ENCODE assay signal across 8 mouse cellular contexts in the genomic region with DNA sequence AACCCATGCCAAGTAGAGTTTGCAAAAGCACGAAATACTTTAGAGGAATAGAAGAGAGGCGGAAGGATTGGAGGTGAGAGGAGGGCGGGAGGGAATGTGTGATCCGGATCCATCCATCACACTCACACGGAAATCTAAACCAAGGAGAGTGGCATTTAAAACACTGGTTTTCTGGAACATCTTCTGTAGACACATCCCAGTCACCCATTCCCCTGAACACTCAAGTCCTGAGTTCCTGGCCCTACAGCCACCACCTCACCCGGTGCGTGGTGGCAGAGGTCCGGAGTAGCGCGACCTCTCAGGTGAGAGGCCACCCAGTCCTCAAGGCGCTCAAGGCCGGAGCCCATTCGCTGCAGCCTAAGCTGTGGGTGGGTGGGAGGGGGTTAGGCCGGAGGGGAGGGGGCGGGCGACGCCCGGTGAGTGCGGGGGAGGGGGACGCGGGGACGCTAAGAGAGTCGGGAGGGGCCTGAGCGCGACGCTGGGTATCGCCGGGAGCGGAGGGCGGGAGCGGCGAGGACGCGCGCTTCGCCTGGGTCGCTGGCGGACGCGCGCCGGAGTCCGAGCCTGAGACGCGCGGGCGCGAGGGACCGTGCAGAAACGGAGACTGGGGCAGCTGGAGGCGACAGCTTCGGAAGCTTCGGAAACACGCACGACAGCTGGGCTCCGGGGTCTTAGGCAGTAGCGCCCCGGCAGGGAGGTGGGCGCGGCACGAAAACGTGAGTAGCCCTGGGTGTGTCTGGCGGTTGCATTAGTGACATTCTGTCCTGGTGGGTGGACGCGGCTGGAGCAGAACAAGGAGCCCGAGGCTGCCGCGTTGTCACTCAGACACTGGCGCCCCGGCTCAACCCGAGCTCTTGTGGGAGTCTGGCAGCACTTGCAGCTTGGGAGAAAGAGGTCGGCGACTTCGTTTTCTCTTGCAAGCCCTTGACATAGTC. TPM values are rescaled to one million over a fixed set of nuclear protein-coding genes. Genes with fewer than 3 reads are reported as not detected.
DNase-seq lines count a peak whose midpoint lies in the region; ATAC-seq and TF ChIP-seq lines count a peak whose summit lies in the region.

A gene (plus strand): TSS at position 505 of the 935 bp plus-strand sequence.

- peak within 1 kb of the TSS; percentile 75 for H3K4me2 ChIP-seq in midbrain, postnatal 0 days (ENCODE audit: low read depth, low read length, poor library complexity, severe bottlenecking)

- H3K36me3 ChIP-seq in thymus, adult 2 months (ENCODE audit: control insufficient read depth, insufficient read depth, low read length): no peaks in the 10 kb centered on the region
- H3K36me3 ChIP-seq in midbrain, postnatal 0 days (ENCODE audit: insufficient read depth, low read length): no peaks in the 10 kb centered on the region

- peak within 1 kb of the TSS; percentile 44 for H3K4me3 ChIP-seq in thymus, adult 2 months (ENCODE audit: control insufficient read depth, insufficient read depth, low read length)
- peak within 1 kb of the TSS; percentile 90 for H3K4me3 ChIP-seq in cortical plate, adult 2 months (ENCODE audit: insufficient read depth, low read length)
- H3K4me3 ChIP-seq in midbrain, postnatal 0 days (ENCODE audit: low read depth, low read length): peak within 1 kb of the TSS; percentile 84

- ATAC-seq in granulocyte monocyte progenitor cell, adult 5-6 weeks (replicated peaks; ENCODE audit: poor library complexity, severe bottlenecking): peak; percentile 53
- peak; percentile 75 for ATAC-seq in midbrain, postnatal 0 days (ENCODE audit: low FRiP score)

- no peak for TF ChIP-seq CTCF in thymus, adult 2 months (IDR thresholded peaks at IDR 0.05; ENCODE audit: borderline replicate concordance, control insufficient read depth, extremely low read depth, insufficient read depth, low read length, poor library complexity)
- no peak for TF ChIP-seq CTCF in cortical plate, adult 2 months (IDR thresholded peaks at IDR 0.05; ENCODE audit: extremely low read depth, insufficient read depth, low read length)
- TF ChIP-seq CTCF in midbrain, postnatal 0 days (IDR thresholded peaks at IDR 0.05): no peak

- DNase-seq in thymus, adult 2 months: no peak
- DNase-seq in thymus, adult 18-20 months: no peak
- DNase-seq in kidney, adult 9 months: peak; percentile 11
- DNase-seq in liver: peak; percentile 19
- peak; percentile 90 for DNase-seq in midbrain, postnatal 0 days (ENCODE audit: low spot score)
- peak; percentile 4 for DNase-seq in urinary bladder, postnatal 25 days (ENCODE audit: low spot score)

- H3K9ac ChIP-seq in midbrain, postnatal 0 days (replicated peaks; ENCODE audit: low read length, poor library complexity, severe bottlenecking): peak within 1 kb of the TSS; percentile 79

- H3K4me1 ChIP-seq in thymus, adult 2 months (replicated peaks; ENCODE audit: control insufficient read depth, insufficient read depth, low read length): no peaks in the 10 kb centered on the region
- peaks cover 2% of the 10 kb centered on the region; the same call in 1 of the 2 replicates for H3K4me1 ChIP-seq in cortical plate, adult 2 months (ENCODE audit: control insufficient read depth, insufficient read depth, low read length)
- H3K4me1 ChIP-seq in midbrain, postnatal 0 days (ENCODE audit: insufficient read depth, low read length): peaks cover 10% of the 10 kb centered on the region; the same call in 1 of the 2 replicates

- TF ChIP-seq POLR2A in thymus, adult 2 months (IDR thresholded peaks at IDR 0.05; ENCODE audit: control insufficient read depth, extremely low read depth, insufficient read depth, low read length, poor library complexity): no peak
- TF ChIP-seq POLR2A in cortical plate, adult 2 months (IDR thresholded peaks at IDR 0.05; ENCODE audit: extremely low read depth, insufficient read depth, low read length): peak; percentile 75

- WGBS in thymus, adult 2 months: 10% methylated on average over 71 of the region's 74 CpGs
- WGBS in midbrain, postnatal 0 days: 2% methylated on average over 74 of the region's 74 CpGs

- H3K27ac ChIP-seq in thymus, adult 2 months (ENCODE audit: control insufficient read depth, insufficient read depth, low read length): no peak within 1 kb of the TSS
- H3K27ac ChIP-seq in cortical plate, adult 2 months (ENCODE audit: insufficient read depth, low read length): peak within 1 kb of the TSS; percentile 91
- peak within 1 kb of the TSS; percentile 85 for H3K27ac ChIP-seq in midbrain, postnatal 0 days (ENCODE audit: low read depth, low read length)

- H3K9me3 ChIP-seq in midbrain, postnatal 0 days (ENCODE audit: low read length): no peaks in the 10 kb centered on the region

- peaks cover 10% of the 10 kb centered on the region for H3K27me3 ChIP-seq in thymus, adult 2 months (ENCODE audit: control insufficient read depth, insufficient read depth, low read length)
- no peaks in the 10 kb centered on the region for H3K27me3 ChIP-seq in midbrain, postnatal 0 days (ENCODE audit: insufficient read depth, low read length)

RNA-seq across cellular contexts. Expression of the gene that starts here (rescaled TPM):
- 0.40 and 0.97 TPM in 2 replicates for polyA plus RNA-seq in thymus, adult 2 months (2012; rRNA removed)
- 178 and 188 TPM in 2 replicates for polyA plus RNA-seq in cortical plate, adult 2 months (2012; rRNA removed)
- 1.5 TPM in 1 of 2 replicates, not detected in the other for total RNA-seq in granulocyte monocyte progenitor cell, adult 5-6 weeks (2014; fragmentation: Nextera tagmentation)
- total RNA-seq in granulocyte monocyte progenitor cell, adult 5-6 weeks (2017): 0.13 and 0.67 TPM in 2 replicates
- 173 and 193 TPM in 2 replicates for total RNA-seq in midbrain, postnatal 0 days (2014; rRNA removed)
- 95.3 and 109 TPM in 2 replicates for polyA plus RNA-seq in midbrain, postnatal 0 days (2015; fragmentation: Nextera tagmentation; extraction: Ambion mirVana)

Comparison
In these comparisons a context has a peak if more than half of its experiments do, and no peak if none do; other contexts are left out.
1. RNA of the gene that starts here (total RNA-seq): 173 to 193 TPM in midbrain, postnatal 0 days; 0.13 to 1.5 TPM in granulocyte monocyte progenitor cell, adult 5-6 weeks; every median in the first group is over 10 times any median in the second.
2. RNA of the gene that starts here (polyA plus RNA-seq): 178 to 188 TPM in cortical plate, adult 2 months and 95.3 to 109 TPM in midbrain, postnatal 0 days; 0.40 to 0.97 TPM in thymus, adult 2 months; every median in the first group is over 10 times any median in the second.
3. DNase-seq: peak in kidney, adult 9 months (single experiment), liver (single experiment), midbrain, postnatal 0 days (single experiment) and urinary bladder, postnatal 25 days (single experiment); none in thymus, adult 2 months (single experiment) and thymus, adult 18-20 months (0 of 2).
4. Peak in every context shown above with its lines, with median percentiles within 50 percentile points of each other: H3K4me3 ChIP-seq.